Mouse (Mus musculus) large intestine, adult 2 months (tissue): ENCODE results near the gene Kxd1. TPM values are rescaled to one million over a fixed set of nuclear protein-coding genes. Genes with fewer than 3 reads are reported as not detected.

Experiments
- DNase-seq: peaks from one replicate; pipeline ENCODE4 v3.0.0-alpha.2; 2012; ENCODE audit warnings: low read depth, low spot score
- WGBS: fragments of 180-500 bp; shearing (Covaris S2); methylation state at CpG from one replicate; pipeline ENCODE4 v1.1.7; 2018; 5-methylcytosine and 5-hydroxymethylcytosine counted together
- polyA plus RNA-seq: library from polyadenylated mRNA; depleted of rRNA; stranded (reverse); fragments of >200 nt; gene quantifications from 2 replicates; pipeline ENCODE4 v1.2.3, GENCODE M21; 2012

The Kxd1 gene
- polyA plus RNA-seq, 1 experiment: 64.3 TPM

DNA sequence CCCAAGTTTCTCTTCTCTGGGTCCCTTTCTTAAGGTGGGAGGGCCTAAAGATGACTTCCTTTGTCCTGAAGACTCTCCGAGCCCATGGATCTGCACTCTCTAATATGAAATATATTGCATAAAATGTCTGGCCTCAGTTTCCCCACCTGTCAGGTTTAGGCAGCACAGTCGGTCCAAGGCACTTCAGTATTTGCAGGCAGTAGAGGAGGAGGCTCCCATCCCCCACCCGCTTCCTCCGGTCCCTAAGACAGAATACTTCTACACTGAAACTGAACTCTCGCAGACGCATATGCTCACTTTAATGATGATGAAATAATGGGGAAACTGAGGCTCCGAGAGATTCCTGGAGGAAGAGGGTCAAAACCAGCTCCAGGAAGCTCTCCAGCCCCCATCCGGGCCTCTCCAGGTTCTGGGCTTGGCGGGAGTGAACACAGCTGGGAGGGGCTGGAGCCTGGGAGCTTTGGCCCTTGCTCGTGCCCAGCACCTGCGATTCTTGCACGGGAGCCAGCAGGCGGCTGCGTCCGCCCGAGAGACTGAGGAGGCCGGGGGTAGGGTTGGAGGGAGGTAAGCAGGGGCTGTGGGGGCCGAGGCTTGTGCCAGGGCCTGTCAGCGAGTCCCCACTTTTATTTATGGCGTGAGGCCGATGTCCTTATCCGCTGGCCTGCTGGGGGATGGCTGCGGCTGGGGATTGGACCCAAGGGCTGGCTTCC is 25.8 kb downstream of the Kxd1 start:
- no peak for DNase-seq
- 17% methylated on average over 23 of the region's 23 CpGs for WGBS

- WGBS: 12% methylated on average over 39 of the region's 39 CpGs
These were observed 27.1 kb downstream of the Kxd1 start for GRCm38 (mm10) chr8:70500386-70501301.

DNA sequence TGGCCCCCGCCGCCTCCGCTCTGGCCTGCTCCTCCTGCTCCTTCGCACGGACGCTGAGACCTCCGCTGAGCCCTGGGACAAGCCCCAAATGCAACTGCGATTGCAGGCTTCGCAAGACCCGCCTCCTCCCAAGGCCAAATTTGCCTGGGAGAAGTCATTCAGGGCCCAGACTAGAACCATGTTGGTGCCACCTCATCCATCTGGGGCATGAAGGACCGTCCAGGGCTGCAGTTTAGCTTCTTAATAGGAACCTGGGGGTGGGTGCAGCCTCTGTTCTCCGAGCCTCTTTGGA is 32.0 kb downstream of the Kxd1 start:
- WGBS: 25% methylated on average over 12 of the region's 12 CpGs
- DNase-seq: no peak

More at GRCm38 (mm10) chr8:70500386-70501301, 27.1 kb downstream of the Kxd1 start:
- DNase-seq: no peak

DNA sequence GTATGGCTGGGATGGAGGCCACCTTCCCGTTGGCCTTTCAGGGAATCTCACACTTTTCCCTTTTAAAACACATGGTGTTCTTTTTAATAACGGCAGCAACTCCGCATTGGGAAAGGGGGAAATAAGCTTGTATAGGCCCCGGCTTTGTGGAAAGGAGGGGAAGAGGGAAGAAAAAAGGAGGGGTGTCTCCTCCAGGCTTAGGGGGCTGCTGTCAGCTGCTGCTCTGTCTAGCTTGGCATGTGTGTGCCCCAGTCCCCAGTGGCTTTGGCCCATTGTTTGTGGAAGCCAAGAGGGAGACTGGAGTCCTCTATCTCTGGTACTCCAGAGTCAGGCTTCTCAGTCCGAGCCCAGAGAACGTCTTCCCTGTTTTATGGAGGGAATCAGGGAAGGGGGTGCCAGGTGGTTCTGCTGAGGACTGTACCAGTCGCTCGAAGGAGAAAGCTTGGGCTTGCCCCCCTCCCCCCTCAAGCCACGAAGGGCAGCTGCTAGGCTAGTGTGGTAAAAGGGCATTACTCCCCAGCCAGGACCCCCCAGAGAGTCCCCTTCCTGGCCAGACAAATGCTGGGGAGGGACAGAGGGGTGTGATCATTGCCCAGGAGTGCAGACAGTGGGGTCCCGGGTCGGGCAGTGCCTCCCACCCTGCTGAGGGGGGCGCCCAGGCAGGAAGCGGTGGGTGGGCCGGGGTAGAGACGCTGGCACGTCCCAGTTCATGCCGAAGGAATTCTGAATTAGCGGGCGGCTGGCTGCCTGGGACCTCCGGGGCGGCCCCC is 32.6 kb downstream of the Kxd1 start:
- WGBS: 15% methylated on average over 21 of the region's 21 CpGs
- DNase-seq: no peak

DNA sequence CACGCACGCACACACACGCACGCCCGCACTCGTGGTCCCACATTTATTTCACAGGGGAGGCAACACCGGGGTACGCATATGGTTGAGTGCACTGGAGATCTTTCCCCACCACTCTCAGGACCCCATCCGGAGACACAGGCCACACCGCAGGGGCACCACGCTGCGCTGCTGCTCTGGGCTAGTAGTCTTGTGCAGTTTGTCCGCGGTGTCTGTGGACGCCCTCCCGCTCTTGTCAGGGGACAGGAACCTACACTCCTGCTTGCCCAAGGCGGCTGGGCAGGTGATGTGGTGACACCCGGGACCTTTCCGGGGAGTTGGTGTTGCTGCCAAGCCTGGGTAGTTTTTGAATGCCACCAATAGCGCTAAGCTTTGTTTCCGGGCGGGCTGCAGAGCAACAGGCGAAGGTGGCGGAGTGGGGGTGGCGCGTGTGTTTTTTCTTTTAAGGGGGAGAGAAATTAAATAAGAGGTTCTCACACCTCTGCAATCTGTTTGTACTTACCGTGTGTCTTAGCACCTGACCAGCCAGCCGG is 33.3 kb downstream of the Kxd1 start:
- 9% methylated on average over 28 of the region's 28 CpGs for WGBS
- DNase-seq: no peak

DNA sequence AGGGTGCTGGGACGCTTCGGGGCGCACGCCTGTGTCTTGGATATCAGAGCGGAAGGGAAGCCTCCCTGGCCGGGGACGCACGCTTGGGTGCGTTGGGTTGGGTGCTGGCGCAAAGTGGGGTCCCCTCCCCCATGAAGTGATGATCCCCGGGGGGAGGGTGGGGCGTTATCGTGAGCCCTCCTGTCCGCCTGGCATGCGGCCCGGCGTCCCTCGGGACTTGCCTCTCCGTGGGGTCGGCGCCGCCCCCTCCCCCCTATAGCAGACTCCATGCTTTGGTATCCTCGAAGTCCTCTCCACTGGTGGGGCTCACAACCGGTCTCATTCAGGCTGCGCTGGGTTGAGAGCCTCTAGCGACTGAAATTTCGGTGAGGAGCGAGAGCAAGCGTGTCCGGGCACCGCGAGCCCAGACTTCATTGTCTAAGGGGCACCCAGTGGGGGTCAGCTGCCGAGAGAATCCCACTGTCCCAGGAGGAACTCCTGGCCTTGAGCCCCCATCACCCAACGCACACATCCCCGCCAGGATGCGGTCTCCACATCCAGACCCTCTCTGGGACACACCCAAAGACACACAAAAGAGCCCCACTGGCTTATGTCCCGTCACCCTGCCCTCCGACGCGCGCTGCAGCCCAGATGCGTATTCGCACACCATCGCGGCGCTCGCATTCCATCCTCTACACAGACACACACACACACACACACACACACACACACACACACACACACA is 33.9 kb downstream of the Kxd1 start:
- 5% methylated on average over 47 of the region's 47 CpGs for WGBS

GRCm38 (mm10) chr8:70492664-70493640 is 34.8 kb downstream of the Kxd1 start, which contains the start of gene Crlf1:
TSS of gene Crlf1 (plus strand) at chr8:70493158.
- no peak for DNase-seq
- WGBS: 2% methylated on average over 83 of the region's 93 CpGs

More for the DNA sequence above, 33.9 kb downstream of the Kxd1 start:
- DNase-seq: no peak

- DNase-seq: no peak
- WGBS: 10% methylated on average over 20 of the region's 20 CpGs
These were observed 36.8 kb downstream of the Kxd1 start for GRCm38 (mm10) chr8:70490880-70491495.

DNA sequence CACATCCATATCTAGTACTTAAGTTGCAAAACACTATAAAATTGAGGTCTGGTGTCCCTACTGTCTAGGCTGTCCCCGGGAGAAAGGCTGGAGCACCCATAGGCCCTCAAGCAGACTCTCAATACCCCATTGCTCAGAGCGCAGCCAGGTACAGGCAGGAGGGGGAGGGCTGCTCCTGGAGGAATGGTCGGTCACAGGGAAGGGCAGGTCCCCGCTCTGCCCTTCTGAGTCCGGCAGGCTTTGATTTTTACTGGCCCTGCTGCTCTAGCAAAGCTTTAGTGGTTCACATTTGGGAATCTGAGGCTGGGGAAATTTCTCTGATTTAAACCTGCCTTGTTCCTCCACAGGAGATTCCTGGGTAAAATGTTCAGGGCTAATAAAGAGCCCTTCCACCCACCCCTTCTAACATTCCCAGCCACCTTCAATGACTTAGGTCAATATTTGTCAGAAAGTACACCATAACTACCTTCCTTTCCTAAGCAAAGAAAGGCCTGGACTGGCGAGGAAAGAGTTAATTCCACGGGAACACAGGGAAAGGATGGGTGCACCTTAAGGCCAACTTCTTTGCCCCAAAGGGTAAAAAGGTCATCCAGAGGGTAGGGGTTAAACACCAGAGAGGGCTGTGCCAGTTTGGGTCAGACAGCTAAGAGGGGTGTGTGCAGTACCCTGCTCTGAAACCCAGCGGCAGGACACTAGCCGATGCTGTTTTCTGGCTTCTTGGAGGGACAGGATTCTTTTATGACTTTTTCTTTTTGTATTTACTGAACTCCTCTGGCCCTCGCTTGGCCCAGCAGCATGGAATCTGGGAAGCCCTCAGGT is 37.5 kb downstream of the Kxd1 start:
- WGBS: 25% methylated on average over 10 of the region's 10 CpGs
- no peak for DNase-seq

DNA sequence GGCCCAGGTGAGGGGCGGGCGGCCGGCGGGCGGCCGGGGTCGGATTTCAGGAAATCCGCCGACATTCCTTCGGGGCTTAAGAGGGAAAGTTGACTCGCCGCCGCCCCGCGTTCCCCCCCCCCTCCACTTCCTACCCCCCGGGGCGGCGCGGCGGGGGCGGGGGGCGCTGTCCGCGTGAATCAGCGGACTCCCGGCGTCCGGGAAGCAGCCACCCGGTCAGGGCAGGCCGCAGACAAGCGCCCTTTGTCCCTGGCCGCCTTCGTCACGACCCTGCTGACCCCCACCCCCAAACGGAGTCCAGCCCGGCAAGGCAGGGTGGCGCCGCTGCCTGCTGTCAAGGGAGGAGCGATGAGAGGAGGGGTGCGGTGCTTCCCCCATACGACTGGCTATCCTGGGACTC is 38.2 kb downstream of the Kxd1 start:
- DNase-seq: no peak
- 2% methylated on average over 41 of the region's 41 CpGs for WGBS

DNA sequence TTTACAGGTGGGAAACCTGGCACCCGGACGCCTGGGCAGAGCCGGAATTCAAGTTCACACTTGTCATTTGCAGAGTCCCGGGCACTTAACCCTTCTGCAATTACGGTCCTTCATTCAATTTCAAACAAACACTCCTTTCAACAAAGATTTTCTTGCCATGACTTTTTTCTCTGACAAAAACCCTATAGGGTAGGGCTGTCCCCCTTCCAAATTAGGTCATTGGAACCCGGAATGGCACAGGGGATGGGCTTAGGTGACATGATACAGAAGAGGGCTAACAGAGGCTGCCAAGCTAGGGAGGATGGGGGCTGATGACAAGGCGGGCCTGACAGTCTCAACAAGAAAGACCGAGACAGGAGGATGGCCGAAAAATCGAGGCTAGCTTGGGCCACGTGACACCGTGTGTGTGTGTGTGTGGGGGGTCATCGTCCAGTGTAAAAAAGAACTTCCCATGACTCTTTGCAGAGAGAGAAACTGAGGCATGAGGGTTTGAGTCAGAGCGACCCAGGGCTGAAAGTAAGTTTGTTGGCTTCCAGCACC is 38.8 kb downstream of the Kxd1 start:
- 3% methylated on average over 14 of the region's 14 CpGs for WGBS
- no peak for DNase-seq

GRCm38 (mm10) chr8:70487993-70488796 is 39.6 kb downstream of the Kxd1 start:
- 7% methylated on average over 54 of the region's 55 CpGs for WGBS
- no peak for DNase-seq

DNA sequence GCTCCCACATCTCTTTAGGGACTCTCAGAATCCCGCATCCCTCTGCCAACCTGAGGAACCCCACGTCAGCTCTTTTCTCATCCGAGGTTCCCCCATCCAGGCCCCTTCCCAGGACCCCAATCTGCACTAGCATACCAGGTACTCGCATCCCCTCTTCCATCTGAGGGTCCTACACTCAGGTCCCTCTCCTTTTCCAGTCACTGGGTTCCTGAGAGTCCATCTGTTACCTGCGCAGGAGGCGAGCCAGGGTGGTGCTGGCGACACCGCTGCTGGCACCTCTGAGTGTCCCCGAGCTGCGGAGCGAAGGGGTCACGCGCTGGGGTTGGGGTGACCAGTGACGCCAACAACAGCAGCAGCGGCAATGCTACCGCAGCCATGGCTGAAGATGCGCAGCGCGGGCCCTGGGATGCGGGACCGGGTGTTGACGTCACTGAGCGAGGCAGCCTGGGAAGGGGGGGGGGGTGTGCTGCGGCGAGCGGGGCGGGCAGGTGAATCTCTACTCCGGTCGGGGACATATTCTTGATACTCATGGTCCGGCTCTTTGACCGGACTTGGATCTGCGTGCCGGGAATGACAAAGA is 40.7 kb downstream of the Kxd1 start, which contains the start of gene Tmem59l:
Gene Tmem59l, minus strand, starts transcription at position 418 of the 580 bp plus-strand sequence.
- 12% methylated on average over 33 of the region's 33 CpGs for WGBS

DNA sequence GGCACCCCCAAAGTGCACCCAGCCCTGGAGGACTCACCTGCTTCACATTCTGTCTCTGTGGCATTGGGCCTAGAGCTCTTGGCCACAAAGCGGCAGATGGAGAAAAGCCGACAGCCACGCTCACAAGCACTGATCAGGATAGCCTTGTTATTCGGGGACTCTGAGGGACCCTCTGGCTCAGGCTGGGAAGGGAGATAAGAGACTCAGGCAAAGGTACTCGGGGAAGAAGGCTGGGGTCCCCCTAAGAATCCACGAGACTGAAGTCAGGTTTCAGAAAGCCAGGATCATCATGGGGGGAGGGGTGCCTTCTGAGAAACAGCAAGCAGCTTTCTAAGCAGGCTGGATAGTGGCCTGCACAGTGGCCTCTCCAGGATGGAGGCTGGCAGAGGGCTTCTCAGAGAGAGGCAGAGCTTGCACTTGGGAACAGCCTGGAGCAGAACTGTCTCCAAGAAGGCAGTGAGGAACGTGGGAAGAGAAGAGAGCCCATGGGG is 41.5 kb downstream of the Kxd1 start:
- 59% methylated on average over 7 of the region's 7 CpGs for WGBS
- DNase-seq: no peak

More for the DNA sequence above, 40.7 kb downstream of the Kxd1 start, which contains the start of gene Tmem59l:
- no peak for DNase-seq

DNA sequence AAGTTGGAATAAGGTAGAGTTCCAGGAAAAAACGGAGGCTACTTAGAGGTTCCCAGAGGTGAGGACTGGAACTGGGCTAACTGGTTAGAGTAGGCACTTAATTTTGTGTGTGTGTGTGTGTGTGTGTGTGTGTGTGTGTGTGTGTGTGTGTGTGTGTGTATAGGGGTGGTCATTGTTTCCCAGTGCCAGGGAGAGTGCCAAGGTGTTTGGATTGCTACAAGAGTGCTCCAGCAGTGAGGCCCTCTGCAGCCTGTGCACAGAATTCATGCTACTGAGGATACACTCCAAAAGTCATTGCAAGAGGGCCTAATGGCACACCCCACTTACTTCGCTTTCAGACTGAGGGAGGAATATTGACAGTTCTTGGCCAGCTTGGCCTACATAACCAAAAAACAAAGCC is 44.8 kb downstream of the Kxd1 start:
- no peak for DNase-seq
- WGBS: 57% methylated on average over 2 of the region's 2 CpGs
